In genomic region chr10:117549506-117549830, GRCm38 (mm10) we compare ENCODE assay signal across 16 mouse cellular contexts.
"Had no signal": no experiment of that assay in that cellular context is flagged by ENCODE, and none has a peak within 500 bp of the region (broad histone marks: within the 10 kb centered on the region; RNA-seq: fewer than 3 reads in every experiment).

No protein-coding gene starts in this region.

- DNase-seq: heart, postnatal 10 days; heart, postnatal 14 days; heart, postnatal 36 days; heart, postnatal 4 days; kidney, adult 11 months; kidney, adult 18-20 months; kidney, adult 2 months; kidney, adult 8-10 months; kidney, adult 9 months; kidney, postnatal 10 days; kidney, postnatal 14 days; kidney, postnatal 25 days; kidney, postnatal 36 days; kidney, postnatal 4 days; layer of hippocampus, adult 9-11 months; layer of hippocampus, postnatal 36 days had no signal
